Mouse (Mus musculus) ovary, postnatal 36 days (tissue): ENCODE measurements at regions not wholly inside any gene's neighbourhood (a gene's known extent, or its start where the extent isn't known, plus 50 kb on each side); places are given as distances from the start of the nearest gene placed in this dataset.

Source experiments
- DNase-seq: peaks from one replicate; pipeline ENCODE4 v3.0.0; 2022; ENCODE audit warnings: low spot score, mixed read lengths

GRCm38 (mm10) chr12:85527011-85527410 lies 53.3 kb downstream of the Fos start:
- DNase-seq = no peak

GRCm38 (mm10) chr12:85531638-85532037 lies 57.9 kb downstream of the Fos start:
- DNase-seq = no peak

- no peak for DNase-seq
Measured at GRCm38 (mm10) chr12:85532221-85532612, 58.5 kb downstream of the Fos start.

- peak; percentile 41 for DNase-seq
Measured at GRCm38 (mm10) chr12:85532613-85533460, 59.1 kb downstream of the Fos start.

GRCm38 (mm10) chr12:85533603-85534002 lies 59.9 kb downstream of the Fos start:
- DNase-seq = no peak

GRCm38 (mm10) chr12:85539423-85539822 lies 59.4 kb upstream of the Jdp2 start:
- no peak for DNase-seq

- peak; percentile 34 for DNase-seq
Measured at GRCm38 (mm10) chr12:85541153-85541552, 57.7 kb upstream of the Jdp2 start.

GRCm38 (mm10) chr12:85542881-85543280 lies 55.9 kb upstream of the Jdp2 start:
- no peak for DNase-seq

GRCm38 (mm10) chr12:85543520-85543919 lies 55.3 kb upstream of the Jdp2 start:
- DNase-seq = no peak

- no peak for DNase-seq
Measured at GRCm38 (mm10) chr12:85544801-85545200, 54.0 kb upstream of the Jdp2 start.

- no peak for DNase-seq
Measured at GRCm38 (mm10) chr12:85545718-85546117, 53.1 kb upstream of the Jdp2 start.

- peak; percentile 32 for DNase-seq
Measured at GRCm38 (mm10) chr12:85548076-85548475, 50.8 kb upstream of the Jdp2 start.
